Mouse (Mus musculus) layer of hippocampus, postnatal 25 days (tissue): ENCODE measurements around the gene Mybpc1. TPM values are rescaled to one million over a fixed set of nuclear protein-coding genes. Genes with fewer than 3 reads are reported as not detected.
A peak's percentile ranks its signal among the peaks of the same experiment; 100 is the strongest.

Source experiments
- DNase-seq, 2 experiments: peaks; one replicate each; pipeline ENCODE4 v3.0.0; 2022; ENCODE audit warnings: mixed read lengths in 2 of 2, low spot score in 1 of 2; ENCODE audit errors: extremely low spot score in 1 of 2
- total RNA-seq, 2 experiments: library from RNA; stranded (reverse); gene quantifications; 2 replicates each; pipeline ENCODE4 v1.2.3; 2021

Mybpc1 gene
- 1 to 10 TPM in 1 of 2 experiments, under 1 TPM in 1; 0.96 to 1.4 TPM for total RNA-seq

DNA sequence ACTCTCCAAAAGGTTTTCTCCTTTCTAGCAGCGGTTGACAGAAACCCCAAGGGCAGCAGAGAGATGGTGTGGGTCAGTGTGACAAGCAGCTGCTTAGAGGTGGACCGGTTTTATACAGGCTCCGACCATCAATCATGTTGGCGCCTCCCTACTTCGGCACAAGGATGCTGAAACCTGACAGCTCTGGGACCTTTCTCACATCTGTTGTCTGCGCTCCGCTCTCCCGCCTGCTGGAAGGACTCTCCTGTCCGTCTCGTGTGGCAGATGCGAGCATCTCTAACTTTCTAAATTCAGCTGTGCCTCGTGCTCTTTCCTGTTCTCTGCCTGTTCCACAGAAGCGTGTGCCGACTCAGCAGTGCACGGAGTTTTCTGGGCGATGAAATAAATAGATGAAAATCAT is at the start of gene Mybpc1:
TSS of gene Mybpc1 (minus strand) at position 210 of the 400 bp plus-strand sequence.
- no peak for DNase-seq

DNA sequence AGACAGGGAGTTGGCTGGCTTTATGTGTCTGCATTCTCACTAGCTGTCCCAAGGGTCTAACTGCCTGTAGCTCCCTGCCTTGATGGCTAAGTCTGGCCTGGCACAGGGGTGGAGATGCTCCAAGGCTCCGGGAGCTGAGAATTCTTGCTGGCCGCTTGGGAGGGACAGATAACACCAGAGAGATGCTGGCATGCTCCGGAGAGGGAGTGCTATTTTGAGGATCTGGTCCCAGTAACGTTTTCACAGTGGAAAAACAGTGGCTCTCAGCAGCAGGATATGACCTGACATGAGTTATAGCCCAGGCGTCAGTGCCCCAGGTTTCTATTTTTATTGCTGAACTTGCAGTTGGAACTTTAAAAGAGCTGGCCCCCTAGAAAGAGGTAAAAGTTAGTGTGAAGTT is 40.5 kb upstream of the Mybpc1 start:
- DNase-seq = no peak

DNA sequence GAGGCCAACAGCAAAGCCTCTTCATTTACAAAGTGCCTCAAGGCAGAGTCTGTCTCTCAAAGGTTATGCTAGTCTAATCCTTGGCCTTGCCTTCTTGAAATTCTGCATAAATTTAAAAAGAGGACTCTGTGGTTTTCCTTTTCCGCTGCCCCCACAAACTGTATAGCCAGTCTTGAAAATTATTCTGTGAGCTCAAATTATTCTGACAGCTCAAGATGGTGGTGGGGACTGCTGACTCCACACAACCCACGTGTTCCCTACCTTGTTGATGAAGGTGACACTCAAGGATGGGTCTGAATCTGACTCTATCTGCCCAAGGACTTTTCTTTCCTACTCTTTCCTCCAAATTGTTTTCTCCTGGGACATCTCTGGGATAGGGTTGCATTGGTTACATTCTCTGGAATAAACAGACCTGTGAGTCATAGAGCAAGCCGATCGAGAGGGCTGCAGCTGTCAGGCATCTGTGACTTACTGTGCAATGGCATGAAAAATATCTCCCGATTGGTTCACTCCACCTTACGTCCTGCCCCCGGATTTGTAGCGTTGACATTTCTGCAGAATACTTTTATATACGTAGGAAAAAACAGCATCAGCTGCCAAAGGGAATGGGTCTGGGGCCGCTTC is 26.5 kb upstream of the Mybpc1 start:
- DNase-seq = no peak

- no peak for DNase-seq
Measured at GRCm38 (mm10) chr10:88630663-88631329, 25.8 kb upstream of the Mybpc1 start.

DNA sequence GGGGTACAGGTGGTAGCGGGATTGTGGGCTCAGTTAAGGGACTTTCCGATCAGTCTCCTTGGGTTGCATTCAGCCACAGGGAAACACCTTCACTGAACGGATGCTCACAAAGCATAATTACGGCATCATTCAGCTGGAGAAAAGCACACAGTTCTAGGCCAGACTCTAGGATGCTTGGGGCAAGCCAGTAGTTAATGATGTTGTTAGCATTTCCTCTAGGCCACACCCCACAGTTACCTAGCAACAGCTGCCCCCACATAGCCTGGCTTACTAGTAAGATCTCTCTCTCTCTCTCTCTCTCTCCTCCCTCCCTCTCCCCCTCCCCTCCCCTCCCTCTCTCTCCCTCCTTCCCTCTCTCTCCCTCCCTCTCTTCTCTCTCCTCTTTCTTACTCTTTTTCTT is 22.1 kb upstream of the Mybpc1 start:
- DNase-seq = no peak

DNA sequence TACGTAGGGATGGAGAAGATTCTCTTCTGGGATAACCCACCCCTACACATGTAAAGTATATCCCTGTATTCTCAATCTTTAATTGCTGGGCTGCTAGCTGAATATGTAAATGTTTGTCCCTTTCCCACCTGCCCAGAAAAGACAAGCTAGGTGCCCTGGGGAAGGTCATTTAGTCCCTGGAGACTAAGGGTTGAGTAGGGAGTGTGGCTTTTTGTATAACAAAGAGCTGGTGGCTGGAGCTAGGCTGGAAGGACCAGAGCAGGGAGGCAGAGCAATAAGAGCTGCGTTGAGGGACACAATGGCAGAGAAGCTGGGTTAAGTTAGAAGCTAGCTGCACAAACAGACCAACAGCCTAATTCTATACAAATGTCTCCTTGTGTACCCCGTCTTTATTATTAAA is 21.2 kb upstream of the Mybpc1 start:
- DNase-seq = no peak

GRCm38 (mm10) chr10:88624300-88624699 is 19.3 kb upstream of the Mybpc1 start:
- DNase-seq = no peak

DNA sequence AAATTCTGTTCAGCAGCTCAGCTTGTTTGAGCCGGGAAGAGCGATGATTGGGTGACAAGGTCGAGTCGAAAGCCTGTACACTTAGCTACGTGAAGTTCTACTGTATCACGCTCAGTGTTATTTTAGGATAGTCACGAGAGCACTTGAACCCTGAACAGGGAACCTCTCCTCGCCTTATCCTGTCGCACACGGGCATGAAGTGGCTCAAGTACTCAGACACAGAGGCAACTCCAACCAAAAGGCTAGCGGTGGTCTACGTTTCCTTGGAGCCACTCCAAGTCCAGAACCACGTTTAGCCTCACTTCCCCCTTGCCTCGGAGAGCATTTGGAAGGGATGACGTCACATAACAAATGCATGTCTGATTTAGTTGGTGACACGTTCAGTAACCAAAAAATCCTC is 17.7 kb upstream of the Mybpc1 start:
- no peak for DNase-seq

GRCm38 (mm10) chr10:88620809-88621208 is 15.9 kb upstream of the Mybpc1 start:
- DNase-seq = no peak

- DNase-seq = no peak
Measured at GRCm38 (mm10) chr10:88613051-88613450, 8.1 kb upstream of the Mybpc1 start.

GRCm38 (mm10) chr10:88606686-88607085 is 1.7 kb upstream of the Mybpc1 start:
- no peak for DNase-seq

DNA sequence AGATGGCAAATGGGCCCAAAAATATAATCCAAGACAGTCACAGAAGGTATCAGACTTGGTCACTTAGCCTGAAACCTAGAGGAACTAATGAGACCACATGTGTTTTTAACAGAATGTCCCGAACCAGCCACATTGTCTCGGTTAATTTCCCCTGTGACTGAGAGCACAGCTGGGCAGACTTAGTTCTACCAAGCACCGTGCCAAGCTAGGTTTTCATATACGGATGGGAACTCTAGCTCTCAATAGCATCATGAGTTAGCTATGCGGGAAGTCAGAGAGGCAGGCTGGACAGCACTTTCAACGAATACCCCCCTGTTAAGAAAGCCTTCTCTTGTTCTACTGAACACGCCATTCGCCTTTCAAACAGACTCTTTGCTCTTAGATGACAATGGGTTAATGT is 1.1 kb upstream of the Mybpc1 start:
- no peak for DNase-seq

GRCm38 (mm10) chr10:88603773-88604172 is 1.2 kb downstream of the Mybpc1 start:
- no peak for DNase-seq

- no peak for DNase-seq
Measured at GRCm38 (mm10) chr10:88603256-88603655, 1.7 kb downstream of the Mybpc1 start.

DNA sequence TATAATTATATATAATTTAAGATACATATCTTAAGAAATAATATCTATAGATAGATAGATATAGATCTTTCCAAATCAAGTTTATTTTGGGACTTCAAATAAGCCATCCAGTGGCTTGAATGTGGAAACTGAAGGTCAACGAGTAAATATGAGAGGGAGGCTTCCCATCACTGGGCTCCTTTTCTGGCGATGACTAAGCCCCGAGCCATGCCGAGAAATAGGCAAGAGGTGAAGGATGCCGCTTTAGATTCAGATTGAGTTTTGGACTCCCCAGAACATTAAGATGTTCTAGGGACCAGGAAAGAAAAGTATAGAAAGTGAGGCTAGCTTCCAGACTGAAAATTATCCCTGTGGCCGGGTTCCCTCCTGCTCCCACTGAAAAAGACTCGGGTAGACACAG is 4.4 kb downstream of the Mybpc1 start:
- DNase-seq = no peak

GRCm38 (mm10) chr10:88592316-88592715 is 12.6 kb downstream of the Mybpc1 start:
- DNase-seq = no peak

- peak in 1 of 2 experiments; percentile 26 for DNase-seq
Measured at GRCm38 (mm10) chr10:88591042-88591441, 13.9 kb downstream of the Mybpc1 start.

DNA sequence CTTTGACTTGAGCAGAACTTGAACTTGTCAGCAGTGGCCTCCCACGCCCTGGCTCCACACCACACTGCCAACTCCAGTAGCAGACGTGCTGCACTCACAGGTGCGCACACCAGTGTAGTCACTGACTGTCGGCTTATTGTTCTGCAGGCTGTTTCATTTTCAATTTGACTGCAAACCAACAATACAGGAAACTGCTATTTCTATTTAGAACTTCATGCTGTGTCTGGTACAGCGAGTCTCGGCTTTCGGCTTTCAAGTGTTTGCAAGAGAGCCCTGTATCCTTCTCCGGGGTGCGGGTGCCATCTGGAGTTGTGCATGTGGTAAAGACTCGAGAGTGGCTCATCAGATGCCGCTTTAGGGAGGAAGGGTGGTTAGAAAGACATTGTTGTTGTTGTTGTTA is 20.5 kb downstream of the Mybpc1 start:
- DNase-seq = peak in 1 of 2 experiments; percentile 24

GRCm38 (mm10) chr10:88580786-88581185 is 24.2 kb downstream of the Mybpc1 start:
- DNase-seq = no peak

DNA sequence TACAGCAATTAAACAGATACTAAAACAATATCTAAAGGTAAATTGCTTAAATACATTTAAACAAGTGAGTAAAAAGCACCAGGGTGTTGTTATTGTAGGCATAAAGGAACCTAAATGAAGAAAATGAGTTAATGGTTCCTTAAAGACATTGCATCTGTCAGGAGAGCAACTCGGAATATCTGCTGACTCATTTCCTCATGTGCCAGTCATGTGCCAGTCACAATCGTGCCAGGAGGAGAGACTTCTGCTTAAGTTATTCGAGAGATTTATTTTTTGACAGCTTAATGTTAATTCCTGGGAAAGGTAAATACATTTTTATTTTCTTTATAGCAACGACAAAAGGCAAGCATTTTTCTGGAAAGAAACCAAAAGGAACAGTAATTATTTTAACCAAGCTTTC is 26.3 kb downstream of the Mybpc1 start:
- no peak for DNase-seq

- no peak for DNase-seq
Measured at GRCm38 (mm10) chr10:88574115-88574635, 30.8 kb downstream of the Mybpc1 start.

DNA sequence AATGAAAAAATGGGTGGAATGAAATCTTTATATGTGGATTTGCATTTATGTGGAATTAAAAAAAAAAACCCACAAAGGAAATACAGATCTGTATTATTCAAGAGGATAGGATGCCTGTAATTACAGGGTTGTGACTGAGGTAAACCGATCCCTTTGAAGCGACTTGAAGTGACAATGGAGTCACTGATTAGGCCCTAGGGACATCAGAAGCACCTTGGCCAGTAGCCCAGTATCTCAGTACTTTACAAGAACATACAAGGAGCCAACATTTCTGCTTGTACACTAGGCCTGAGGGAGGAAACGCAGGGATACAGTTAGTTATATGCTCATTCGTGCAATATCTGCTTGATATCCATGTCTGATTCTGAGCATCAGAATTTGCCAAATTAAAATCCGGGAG is 32.8 kb downstream of the Mybpc1 start:
- no peak for DNase-seq
